In the genomic region with DNA sequence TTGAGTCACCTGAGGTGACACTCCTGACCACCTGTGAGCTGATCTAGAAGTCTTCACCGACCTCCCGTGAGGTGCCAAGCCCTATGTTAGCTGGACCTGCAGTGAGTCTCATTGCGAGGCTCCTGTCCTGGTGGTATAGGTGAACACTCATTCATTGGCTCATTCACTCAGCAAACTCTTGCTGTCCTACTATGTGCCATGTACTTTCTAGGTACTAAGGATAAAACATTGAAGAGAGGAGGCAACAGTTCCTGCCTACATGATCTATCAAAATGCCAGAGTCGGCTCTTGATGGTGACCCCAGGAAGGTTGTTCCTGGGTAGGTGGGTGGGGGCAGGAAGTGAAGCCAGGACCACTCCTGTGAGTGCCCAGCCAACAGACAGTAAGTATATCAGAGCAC, we compare ENCODE assay signal across 26 mouse cellular contexts.
DNase-seq lines count a peak whose midpoint lies in the region; ATAC-seq and TF ChIP-seq lines count a peak whose summit lies in the region.
"Had no signal": no experiment of that assay in that cellular context is flagged by ENCODE, and none has a peak within 500 bp of the region (broad histone marks: within the 10 kb centered on the region; RNA-seq: fewer than 3 reads in every experiment).

No protein-coding gene starts in this region.

- dilution Hi-C loops in CH12.LX (cut with MboI; ENCODE audit: extremely low pct_ligation_motif_present, extremely low pct_unique_long_range_greater_than_20kb, low sequenced_read_pairs), result no loop called here

- no peaks in the 10 kb centered on the region for H3K27me3 ChIP-seq in CH12.LX (replicated peaks)
- no peaks in the 10 kb centered on the region for H3K27me3 ChIP-seq in G1E (ENCODE audit: insufficient read depth, low read length)
- H3K27me3 ChIP-seq in liver, embryonic 12.5 days (replicated peaks), result no peaks in the 10 kb centered on the region
- H3K27me3 ChIP-seq in liver, embryonic 15.5 days, result no peaks in the 10 kb centered on the region
- H3K27me3 ChIP-seq: forebrain, embryonic 12.5 days; forebrain, embryonic 15.5 days; heart, embryonic 12.5 days; heart, embryonic 15.5 days; hindbrain, embryonic 13.5 days had no signal

- no peak for ATAC-seq in G1E (ENCODE audit: extremely low read depth, insufficient number of reproducible peaks, low FRiP score, poor library complexity, severe bottlenecking)
- no peak for ATAC-seq in liver, embryonic 12.5 days
- ATAC-seq in liver, embryonic 15.5 days (ENCODE audit: insufficient read depth), result no peak
- no peak for ATAC-seq in inflammation-experienced regulatory T-cells, adult 6 months
- ATAC-seq: CD4-positive, CD25-positive, alpha-beta regulatory T cell, adult 4 months; forebrain, embryonic 15.5 days; hindbrain, embryonic 16.5 days had no signal

- no peak for TF ChIP-seq POLR2A in CH12.LX (IDR thresholded peaks at IDR 0.05; ENCODE audit: low read depth, low read length)

- DNase-seq in CH12.LX (ENCODE audit: extremely low read depth) (no peak), G1E (ENCODE audit: low spot score) (no peak)
- no peak for DNase-seq in testis, postnatal 14 days (ENCODE audit: low spot score)
- no peak for DNase-seq in ovary, postnatal 14 days (ENCODE audit: low spot score)
- no peak for DNase-seq in lung, postnatal 14 days
- DNase-seq: adrenal gland, adult 8-10 months; adrenal gland, postnatal 25 days; cerebellum, adult 11-12 months; cerebellum, adult 8-10 months; cerebellum, postnatal 10 days; cerebellum, postnatal 36 days; gastrocnemius, postnatal 10 days; heart, adult 11 months; heart, postnatal 10 days; heart, postnatal 36 days had no signal

- H3K4me2 ChIP-seq in CH12.LX (ENCODE audit: insufficient read depth, low read depth, poor library complexity, severe bottlenecking), result no peak overlapping the region
- H3K4me2 ChIP-seq in liver, embryonic 12.5 days, result peak overlapping the region; percentile 40
- H3K4me2 ChIP-seq in liver, embryonic 15.5 days, result peak overlapping the region; percentile 34
- H3K4me2 ChIP-seq: forebrain, embryonic 12.5 days; forebrain, embryonic 15.5 days; heart, embryonic 12.5 days; heart, embryonic 15.5 days; hindbrain, embryonic 13.5 days had no signal

- TF ChIP-seq CTCF in CH12.LX (conservative IDR thresholded peaks at IDR 0.05 in 1 of 2, IDR thresholded peaks at IDR 0.05 in 1 of 2; ENCODE audit: low read depth in 2 of 2, low read length in 2 of 2), result no peak
- TF ChIP-seq CTCF in G1E (IDR thresholded peaks at IDR 0.05; ENCODE audit: low read depth, low read length), result no peak

- H3K9ac ChIP-seq in CH12.LX (ENCODE audit: insufficient read depth, low read depth), result no peak overlapping the region
- peak overlapping the region; percentile 51; the same call in 1 of the 2 replicates for H3K9ac ChIP-seq in liver, embryonic 12.5 days
- no peak overlapping the region for H3K9ac ChIP-seq in liver, embryonic 15.5 days
- H3K9ac ChIP-seq: forebrain, embryonic 12.5 days; forebrain, embryonic 15.5 days; heart, embryonic 12.5 days; heart, embryonic 15.5 days; hindbrain, embryonic 13.5 days had no signal

- H3K79me2 ChIP-seq in CH12.LX (replicated peaks; ENCODE audit: control insufficient read depth, extremely low read depth, insufficient read depth, poor library complexity, severe bottlenecking), result no peaks in the 10 kb centered on the region

- H3K4me3 ChIP-seq in CH12.LX (replicated peaks in 1 of 3; ENCODE audit: low read depth in 2 of 3, low read length in 2 of 3, poor library complexity in 1 of 3) (no peak overlapping the region), G1E (ENCODE audit: low read depth, low read length) (peak overlapping the region; percentile 58; the same call in 1 of the 2 replicates)
- H3K4me3 ChIP-seq in liver, embryonic 12.5 days, result no peak overlapping the region
- no peak overlapping the region for H3K4me3 ChIP-seq in liver, embryonic 15.5 days (replicated peaks)
- H3K4me3 ChIP-seq: forebrain, embryonic 12.5 days; forebrain, embryonic 15.5 days; heart, embryonic 12.5 days; heart, embryonic 15.5 days; hindbrain, embryonic 10.5 days; hindbrain, embryonic 13.5 days had no signal

- no peak for TF ChIP-seq EP300 in CH12.LX (IDR thresholded peaks at IDR 0.05; ENCODE audit: low read length)

- in situ Hi-C loops in CH12.LX (cut with MboI; ENCODE audit: low pct_ligation_motif_present, low pct_unique_long_range_greater_than_20kb, low sequenced_read_pairs), result no loop called here

- no peak for TF ChIP-seq RAD21 in CH12.LX (IDR thresholded peaks at IDR 0.05; ENCODE audit: low read depth, low read length)

- H3K9me3 ChIP-seq in CH12.LX (replicated peaks; ENCODE audit: low read length) (no peaks in the 10 kb centered on the region), G1E (replicated peaks) (no peaks in the 10 kb centered on the region)
- no peaks in the 10 kb centered on the region for H3K9me3 ChIP-seq in liver, embryonic 12.5 days (replicated peaks)
- no peaks in the 10 kb centered on the region for H3K9me3 ChIP-seq in liver, embryonic 15.5 days (replicated peaks)
- H3K9me3 ChIP-seq: forebrain, embryonic 12.5 days; forebrain, embryonic 15.5 days; heart, embryonic 12.5 days; heart, embryonic 15.5 days; hindbrain, embryonic 10.5 days; hindbrain, embryonic 13.5 days had no signal

- 85% methylated on average over 4 of the region's 4 CpGs for WGBS in liver, embryonic 12.5 days (ENCODE audit: insufficient replicate concordance)
- 69% methylated on average over 4 of the region's 4 CpGs for WGBS in liver, embryonic 15.5 days (ENCODE audit: insufficient replicate concordance)

- no peak overlapping the region for H3K27ac ChIP-seq in CH12.LX (ENCODE audit: insufficient read depth, low read depth)
- peak overlapping the region; percentile 69 for H3K27ac ChIP-seq in liver, embryonic 12.5 days
- peak overlapping the region; percentile 68 for H3K27ac ChIP-seq in liver, embryonic 15.5 days (replicated peaks)
- H3K27ac ChIP-seq: forebrain, embryonic 12.5 days; forebrain, embryonic 15.5 days; heart, embryonic 15.5 days; hindbrain, embryonic 10.5 days; hindbrain, embryonic 13.5 days had no signal

- H3K4me1 ChIP-seq in CH12.LX (ENCODE audit: control insufficient read depth in 1 of 2, insufficient read depth in 2 of 2) (no peaks in the 10 kb centered on the region), G1E (ENCODE audit: insufficient read depth, low read depth, low read length) (peaks cover 61% of the 10 kb centered on the region)
- peaks cover 38% of the 10 kb centered on the region for H3K4me1 ChIP-seq in liver, embryonic 12.5 days
- H3K4me1 ChIP-seq in liver, embryonic 15.5 days (replicated peaks), result peaks cover 30% of the 10 kb centered on the region
- H3K4me1 ChIP-seq: forebrain, embryonic 12.5 days; forebrain, embryonic 15.5 days; heart, embryonic 12.5 days; heart, embryonic 15.5 days; hindbrain, embryonic 13.5 days had no signal

- peaks cover 8 to 75% of the 10 kb centered on the region in 2 experiments for H3K36me3 ChIP-seq in CH12.LX (replicated peaks in 1 of 2; ENCODE audit: control insufficient read depth in 1 of 2, insufficient read depth in 1 of 2, low read length in 1 of 2)
- peaks cover 79% of the 10 kb centered on the region for H3K36me3 ChIP-seq in G1E (replicated peaks)
- H3K36me3 ChIP-seq in liver, embryonic 12.5 days, result peaks cover 54% of the 10 kb centered on the region
- peaks cover 28% of the 10 kb centered on the region for H3K36me3 ChIP-seq in liver, embryonic 15.5 days (replicated peaks)
- H3K36me3 ChIP-seq: forebrain, embryonic 12.5 days; forebrain, embryonic 15.5 days; heart, embryonic 12.5 days; heart, embryonic 15.5 days; hindbrain, embryonic 13.5 days had no signal

TF ChIP-seq in CH12.LX, 34 proteins besides CTCF, POLR2A, EP300 and RAD21:
- no peak for TF ChIP-seq CHD2 (IDR thresholded peaks at IDR 0.05; ENCODE audit: low read length)
- TF ChIP-seq E2F4 (IDR thresholded peaks at IDR 0.05; ENCODE audit: insufficient replicate concordance, low read depth, low read length), result no peak
- TF ChIP-seq SIN3A (IDR thresholded peaks at IDR 0.05; ENCODE audit: low read length), result no peak
- TF ChIP-seq ZKSCAN1 (IDR thresholded peaks at IDR 0.05; ENCODE audit: borderline replicate concordance, low read depth, low read length), result peak; percentile 20
- no peak for TF ChIP-seq SMC3 (IDR thresholded peaks at IDR 0.05; ENCODE audit: low read depth, low read length)
- no peak for TF ChIP-seq MAFK (IDR thresholded peaks at IDR 0.05; ENCODE audit: insufficient replicate concordance, low read length)
